Mouse (Mus musculus): Measurements from ENCODE around the gene Efna3. TPM values are rescaled to one million over a fixed set of nuclear protein-coding genes. Genes with fewer than 3 reads are reported as not detected.

The Efna3 gene
- polyA plus RNA-seq (2015; fragmentation: Nextera tagmentation; extraction: Ambion mirVana) = 46.8 and 49.7 TPM in 2 replicates

GRCm38 (mm10) chr3:89322514-89323165 is at the start of gene Efna3:
Gene Efna3, minus strand, starts transcription at chr3:89322965.
- no peaks in the 10 kb centered on the region for H3K36me3 ChIP-seq
- H3K9ac ChIP-seq = peak within 1 kb of the TSS; percentile 95
- H3K4me1 ChIP-seq (replicated peaks) = peaks cover 54% of the 10 kb centered on the region
- ATAC-seq (ENCODE audit: low FRiP score) = peak; percentile 46
- H3K4me2 ChIP-seq = peak within 1 kb of the TSS; percentile 76
- H3K4me3 ChIP-seq = peak within 1 kb of the TSS; percentile 78
- no peaks in the 10 kb centered on the region for H3K9me3 ChIP-seq
- H3K27me3 ChIP-seq = peaks cover 35% of the 10 kb centered on the region
- under 1% methylated on average over 45 of the region's 53 CpGs for WGBS
- H3K27ac ChIP-seq = peak within 1 kb of the TSS; percentile 97

GRCm38 (mm10) chr3:89367338-89367737 is 44.6 kb upstream of the Efna3 start:
- 72% methylated on average over 11 of the region's 11 CpGs for WGBS
- H3K9me3 ChIP-seq = no peaks in the 10 kb centered on the region
- H3K27ac ChIP-seq = no peak overlapping the region
- no peak overlapping the region for H3K4me3 ChIP-seq
- H3K4me1 ChIP-seq (replicated peaks) = no peaks in the 10 kb centered on the region
- no peak for ATAC-seq (ENCODE audit: low FRiP score)
- H3K27me3 ChIP-seq = peaks cover 8% of the 10 kb centered on the region
- H3K4me2 ChIP-seq = no peak overlapping the region
- no peak overlapping the region for H3K9ac ChIP-seq
- H3K36me3 ChIP-seq = no peaks in the 10 kb centered on the region

GRCm38 (mm10) chr3:89365486-89366414 is 43.0 kb upstream of the Efna3 start:
- Histone ChIP-seq H3K4me3 (no peak overlapping the region), H3K9me3 (no peaks in the 10 kb centered on the region), H3K4me2 (no peak overlapping the region), H3K9ac (no peak overlapping the region), H3K4me1 (replicated peaks) (no peaks in the 10 kb centered on the region), H3K36me3 (no peaks in the 10 kb centered on the region), H3K27me3 (peaks cover 7% of the 10 kb centered on the region; the same call in 1 of the 2 replicates), H3K27ac (no peak overlapping the region)
- 77% methylated on average over 20 of the region's 20 CpGs for WGBS
- no peak for ATAC-seq (ENCODE audit: low FRiP score)

GRCm38 (mm10) chr3:89365153-89365485 is 42.4 kb upstream of the Efna3 start, which contains the start of gene Dcst1:
Gene Dcst1, minus strand, starts transcription at chr3:89365253.
- no peak within 1 kb of the TSS for H3K27ac ChIP-seq

GRCm38 (mm10) chr3:89364631-89365030 is 41.9 kb upstream of the Efna3 start:
- H3K27me3 ChIP-seq = peaks cover 7% of the 10 kb centered on the region; the same call in 1 of the 2 replicates
- no peak for ATAC-seq (ENCODE audit: low FRiP score)
- H3K9me3 ChIP-seq = no peaks in the 10 kb centered on the region
- no peak overlapping the region for H3K27ac ChIP-seq
- H3K36me3 ChIP-seq = no peaks in the 10 kb centered on the region
- H3K4me1 ChIP-seq (replicated peaks) = no peaks in the 10 kb centered on the region
- H3K4me2 ChIP-seq = no peak overlapping the region
- H3K4me3 ChIP-seq = no peak overlapping the region
- no peak overlapping the region for H3K9ac ChIP-seq
- 50% methylated on average over 8 of the region's 8 CpGs for WGBS

More at GRCm38 (mm10) chr3:89365153-89365485, 42.4 kb upstream of the Efna3 start, which contains the start of gene Dcst1:
- WGBS = 86% methylated on average over 11 of the region's 11 CpGs
- Histone ChIP-seq H3K4me2 (no peak within 1 kb of the TSS), H3K36me3 (no peaks in the 10 kb centered on the region), H3K9me3 (no peaks in the 10 kb centered on the region), H3K9ac (no peak within 1 kb of the TSS), H3K4me3 (no peak within 1 kb of the TSS), H3K27me3 (peaks cover 7% of the 10 kb centered on the region; the same call in 1 of the 2 replicates), H3K4me1 (replicated peaks) (no peaks in the 10 kb centered on the region)
- no peak for ATAC-seq (ENCODE audit: low FRiP score)

GRCm38 (mm10) chr3:89361675-89362074 is 38.9 kb upstream of the Efna3 start, which contains the start of gene Dcst2:
Gene Dcst2, plus strand, starts transcription at chr3:89361975.
- Histone ChIP-seq H3K4me3 (no peak within 1 kb of the TSS), H3K4me2 (no peak within 1 kb of the TSS), H3K36me3 (no peaks in the 10 kb centered on the region), H3K4me1 (replicated peaks) (no peaks in the 10 kb centered on the region), H3K9me3 (no peaks in the 10 kb centered on the region), H3K27me3 (peaks cover 14% of the 10 kb centered on the region; the same call in 1 of the 2 replicates), H3K27ac (no peak within 1 kb of the TSS), H3K9ac (no peak within 1 kb of the TSS)
- WGBS = 90% methylated on average over 7 of the region's 7 CpGs
- ATAC-seq (ENCODE audit: low FRiP score) = no peak

GRCm38 (mm10) chr3:89360237-89360636 is 37.5 kb upstream of the Efna3 start:
- Histone ChIP-seq H3K9me3 (no peaks in the 10 kb centered on the region), H3K27me3 (peaks cover 20% of the 10 kb centered on the region; the same call in 1 of the 2 replicates), H3K27ac (no peak overlapping the region), H3K36me3 (no peaks in the 10 kb centered on the region), H3K4me1 (replicated peaks) (no peaks in the 10 kb centered on the region), H3K9ac (no peak overlapping the region), H3K4me3 (no peak overlapping the region), H3K4me2 (no peak overlapping the region)
- 81% methylated on average over 3 of the region's 3 CpGs for WGBS
- ATAC-seq (ENCODE audit: low FRiP score) = no peak

- Histone ChIP-seq H3K4me2 (no peak overlapping the region), H3K27ac (no peak overlapping the region), H3K27me3 (peaks cover 20% of the 10 kb centered on the region; the same call in 1 of the 2 replicates), H3K9ac (no peak overlapping the region), H3K4me3 (no peak overlapping the region), H3K36me3 (no peaks in the 10 kb centered on the region), H3K4me1 (replicated peaks) (peaks cover 3% of the 10 kb centered on the region), H3K9me3 (no peaks in the 10 kb centered on the region)
- ATAC-seq (ENCODE audit: low FRiP score) = no peak
- 60% methylated on average over 6 of the region's 6 CpGs for WGBS
Observed at GRCm38 (mm10) chr3:89359630-89360029, 36.9 kb upstream of the Efna3 start.

GRCm38 (mm10) chr3:89356029-89356428 is 33.3 kb upstream of the Efna3 start:
- Histone ChIP-seq H3K4me2 (no peak overlapping the region), H3K36me3 (no peaks in the 10 kb centered on the region), H3K9ac (no peak overlapping the region), H3K27me3 (peaks cover 43% of the 10 kb centered on the region), H3K4me3 (no peak overlapping the region), H3K27ac (no peak overlapping the region), H3K9me3 (no peaks in the 10 kb centered on the region), H3K4me1 (replicated peaks) (peaks cover 3% of the 10 kb centered on the region)
- WGBS = 81% methylated on average over 9 of the region's 9 CpGs
- no peak for ATAC-seq (ENCODE audit: low FRiP score)

- peaks cover 6% of the 10 kb centered on the region for H3K4me1 ChIP-seq (replicated peaks)
- H3K9ac ChIP-seq = no peak overlapping the region
- 71% methylated on average over 6 of the region's 6 CpGs for WGBS
- H3K36me3 ChIP-seq = no peaks in the 10 kb centered on the region
- ATAC-seq (ENCODE audit: low FRiP score) = no peak
- no peak overlapping the region for H3K4me2 ChIP-seq
- no peaks in the 10 kb centered on the region for H3K9me3 ChIP-seq
- H3K27ac ChIP-seq = no peak overlapping the region
- no peak overlapping the region for H3K4me3 ChIP-seq
- H3K27me3 ChIP-seq = peaks cover 47% of the 10 kb centered on the region
Observed at GRCm38 (mm10) chr3:89355512-89355902, 32.7 kb upstream of the Efna3 start.

GRCm38 (mm10) chr3:89354816-89355511 is 32.2 kb upstream of the Efna3 start:
- peak; percentile 26; the same call in 1 of the 2 replicates for ATAC-seq (ENCODE audit: low FRiP score)
- 20% methylated on average over 5 of the region's 5 CpGs for WGBS

GRCm38 (mm10) chr3:89351271-89351670 is 28.5 kb upstream of the Efna3 start:
- H3K9ac ChIP-seq = no peak overlapping the region
- H3K27me3 ChIP-seq = peaks cover 59% of the 10 kb centered on the region
- ATAC-seq (ENCODE audit: low FRiP score) = no peak
- H3K4me3 ChIP-seq = no peak overlapping the region
- peaks cover 27% of the 10 kb centered on the region for H3K4me1 ChIP-seq (replicated peaks)
- H3K9me3 ChIP-seq = no peaks in the 10 kb centered on the region
- H3K4me2 ChIP-seq = no peak overlapping the region
- 65% methylated on average over 5 of the region's 5 CpGs for WGBS
- H3K36me3 ChIP-seq = peaks cover 4% of the 10 kb centered on the region; the same call in 1 of the 2 replicates
- no peak overlapping the region for H3K27ac ChIP-seq

More at GRCm38 (mm10) chr3:89354816-89355511, 32.2 kb upstream of the Efna3 start:
- Histone ChIP-seq H3K9ac (no peak overlapping the region), H3K27me3 (peaks cover 50% of the 10 kb centered on the region), H3K4me1 (replicated peaks) (peaks cover 11% of the 10 kb centered on the region), H3K36me3 (no peaks in the 10 kb centered on the region), H3K4me2 (no peak overlapping the region), H3K27ac (no peak overlapping the region), H3K4me3 (no peak overlapping the region), H3K9me3 (no peaks in the 10 kb centered on the region)

Data from hindbrain, embryonic 13.5 days (tissue).